15 mouse cellular contexts compared by ENCODE assay signal in genomic region chr12:59068791-59069190, GRCm38 (mm10).
"Had no signal": no experiment of that assay in that cellular context is flagged by ENCODE, and none has a peak within 500 bp of the region (broad histone marks: within the 10 kb centered on the region; RNA-seq: fewer than 3 reads in every experiment).

No protein-coding gene starts in this region.

- H3K9me3 ChIP-seq: limb, embryonic 13.5 days; liver, embryonic 15.5 days; midbrain, embryonic 10.5 days; neural tube, embryonic 15.5 days had no signal

- H3K27me3 ChIP-seq: limb, embryonic 13.5 days; liver, embryonic 15.5 days had no signal

- H3K27ac ChIP-seq: kidney, postnatal 0 days; limb, embryonic 13.5 days; liver, embryonic 15.5 days; midbrain, embryonic 10.5 days; neural tube, embryonic 15.5 days had no signal

- DNase-seq: kidney, adult 9 months; kidney, postnatal 36 days; left cerebral cortex, postnatal 4 days; lung, embryonic 14.5 days; lung, postnatal 10 days; lung, postnatal 4 days; midbrain, embryonic 14.5 days; right cerebral cortex, adult 18-20 months; right cerebral cortex, postnatal 25 days; thymus, postnatal 36 days had no signal

- H3K9ac ChIP-seq: limb, embryonic 13.5 days; liver, embryonic 15.5 days; neural tube, embryonic 15.5 days had no signal
